Mouse (Mus musculus) limb, embryonic 14.5 days (tissue): ENCODE measurements around the gene 1700001P01Rik. TPM values are rescaled to one million over a fixed set of nuclear protein-coding genes. Genes with fewer than 3 reads are reported as not detected.

ENCODE experiments used
- ATAC-seq: fragments of 200-750 bp; cut with Nextera tagmentation; 2 replicates; pipeline ENCODE4 v1.8.0; 2017; ENCODE audit warnings: low read depth, moderate number of reproducible peaks, moderate TSS enrichment; ENCODE audit not compliant: low FRiP score
- DNase-seq: peaks from one replicate; pipeline ENCODE4 v3.0.0-alpha.2; 2015; ENCODE audit warnings: low spot score
- H3K27ac ChIP-seq: fragments of 300-500 bp; sonication (generic); replicated peaks from 2 replicates; pipeline ENCODE4 v1.5.1; 2014; ENCODE audit warnings: low read depth, mild to moderate bottlenecking, low read length, moderate library complexity, mixed read lengths
- H3K27me3 ChIP-seq: fragments of 300-500 bp; sonication (generic); 2 replicates; pipeline ENCODE4 v1.6.1; 2014; ENCODE audit warnings: low read length, mixed read lengths; ENCODE audit not compliant: control insufficient read depth, insufficient read depth
- H3K36me3 ChIP-seq: fragments of 300-500 bp; sonication (generic); 2 replicates; pipeline ENCODE4 v1.6.1; 2014; ENCODE audit warnings: mild to moderate bottlenecking, low read length, moderate library complexity, mixed read lengths; ENCODE audit not compliant: control insufficient read depth, insufficient read depth
- H3K4me1 ChIP-seq: fragments of 300-500 bp; sonication (generic); 2 replicates; pipeline ENCODE4 v1.6.1; 2014; ENCODE audit warnings: antibody characterized with exemption, low read length, mixed read lengths; ENCODE audit not compliant: control insufficient read depth, insufficient read depth
- H3K4me2 ChIP-seq: fragments of 300-500 bp; sonication (generic); replicated peaks from 2 replicates; pipeline ENCODE4 v1.6.1; 2014; ENCODE audit warnings: low read depth, mild to moderate bottlenecking, low read length, moderate library complexity; ENCODE audit not compliant: severe bottlenecking
- H3K4me3 ChIP-seq: fragments of 300-500 bp; sonication (generic); replicated peaks from 2 replicates; pipeline ENCODE4 v1.5.1; 2014; ENCODE audit warnings: low read length
- H3K9ac ChIP-seq: fragments of 300-500 bp; sonication (generic); 2 replicates; pipeline ENCODE4 v1.6.1; 2014; ENCODE audit warnings: mild to moderate bottlenecking, low read depth, low read length, moderate library complexity; ENCODE audit not compliant: severe bottlenecking
- H3K9me3 ChIP-seq: fragments of 300-500 bp; sonication (generic); 2 replicates; pipeline ENCODE4 v1.6.1; 2016; ENCODE audit warnings: low read length; ENCODE audit not compliant: control insufficient read depth
- POLR2A ChIP-seq: fragments of 200-500 bp; IDR thresholded peaks from 2 replicates; pipeline ENCODE4 v1.8.0; 2012; ENCODE audit warnings: inconsistent platforms, mild to moderate bottlenecking, moderate library complexity, borderline replicate concordance; ENCODE audit not compliant: insufficient read depth, insufficient read length; ENCODE audit errors: extremely low read depth
- WGBS: fragments of 180-500 bp; shearing (Covaris S2); extraction: QIAGEN DNeasy Blood & Tissue Kit; methylation state at CpG from one replicate; pipeline ENCODE4 v1.1.7; 2014; 5-methylcytosine and 5-hydroxymethylcytosine counted together
- polyA plus RNA-seq, 2 experiments: library from polyadenylated mRNA; depleted of rRNA in 1 of 2; stranded (reverse) in 1 of 2; unstranded in 1 of 2; fragments of >200 nt; fragmentation: Nextera tagmentation in 1 of 2; extraction: Ambion mirVana in 1 of 2; gene quantifications; 2 replicates each; pipeline versions ENCODE4 v1.2.1 to v1.2.3; 2012 to 2014

1700001P01Rik gene
- polyA plus RNA-seq, 2 experiments, result 0.34 TPM; not detected in 1

- peaks cover 49% of the 10 kb centered on the region for H3K4me1 ChIP-seq
- no peak for ATAC-seq
Observed at GRCm38 (mm10) chr11:97801409-97802193, 25.9 kb upstream of the 1700001P01Rik start.

DNA sequence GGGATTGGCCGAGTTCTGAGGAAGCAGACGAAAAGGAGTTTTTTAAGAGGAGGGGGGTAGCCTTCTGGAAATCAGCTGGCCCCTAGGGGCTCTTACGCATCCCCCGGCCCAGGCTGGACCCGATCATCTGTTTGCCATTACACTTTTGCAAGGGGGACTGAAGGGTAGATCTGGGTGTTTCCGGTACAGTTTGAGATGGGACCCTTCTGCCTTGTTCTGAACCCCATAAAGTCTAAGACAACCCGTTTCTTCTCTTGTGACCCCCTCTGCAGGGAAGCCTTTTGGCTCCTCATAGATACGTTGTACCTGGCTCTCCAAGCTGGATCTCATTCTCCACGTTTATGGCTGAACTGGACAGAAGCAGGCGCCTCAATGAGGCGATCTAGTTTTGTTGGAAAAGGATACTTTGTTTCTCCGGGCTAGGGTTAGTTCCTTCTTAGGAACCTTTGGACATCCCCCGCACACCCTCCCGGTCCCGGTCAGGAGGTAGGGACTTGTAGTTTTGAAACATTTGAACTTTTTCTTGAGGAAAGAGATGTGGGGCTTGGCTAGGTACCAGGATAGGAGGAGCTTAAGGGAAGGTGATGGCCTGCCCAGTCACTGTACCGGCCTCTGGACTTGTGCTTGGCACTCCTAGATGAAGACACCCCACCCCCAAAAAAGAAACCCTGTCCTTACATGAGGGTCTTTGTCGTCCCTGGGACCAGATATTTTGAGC, 25.1 kb upstream of the 1700001P01Rik start:
- DNase-seq, result no peak

More at GRCm38 (mm10) chr11:97801409-97802193, 25.9 kb upstream of the 1700001P01Rik start:
- peak overlapping the region; percentile 79 for H3K9ac ChIP-seq
- no peaks in the 10 kb centered on the region for H3K9me3 ChIP-seq
- peaks cover 5% of the 10 kb centered on the region for H3K36me3 ChIP-seq
- 0 out of 2 replicates have a peak overlapping the region, but pooled peaks have one; percentile 91 for H3K27ac ChIP-seq
- no peaks in the 10 kb centered on the region for H3K27me3 ChIP-seq
- H3K4me3 ChIP-seq, result peak overlapping the region; percentile 73
- H3K4me2 ChIP-seq, result peak overlapping the region; percentile 63
- no peak for TF ChIP-seq POLR2A
- peak; percentile 53 for DNase-seq
- WGBS, result 24% methylated on average over 8 of the region's 8 CpGs

GRCm38 (mm10) chr11:97799994-97800690, 24.4 kb upstream of the 1700001P01Rik start:
- peak overlapping the region; percentile 91 for H3K27ac ChIP-seq
- TF ChIP-seq POLR2A, result no peak
- H3K27me3 ChIP-seq, result no peaks in the 10 kb centered on the region
- peak overlapping the region; percentile 79 for H3K9ac ChIP-seq
- ATAC-seq (peak; percentile 76), DNase-seq (peak; percentile 63)
- under 1% methylated on average over 25 of the region's 43 CpGs for WGBS
- peaks cover 4% of the 10 kb centered on the region; the same call in 1 of the 2 replicates for H3K36me3 ChIP-seq
- H3K4me3 ChIP-seq, result peak overlapping the region; percentile 73
- H3K9me3 ChIP-seq, result no peaks in the 10 kb centered on the region
- H3K4me1 ChIP-seq, result peaks cover 34% of the 10 kb centered on the region
- H3K4me2 ChIP-seq, result peak overlapping the region; percentile 63

More for the DNA sequence above, 25.1 kb upstream of the 1700001P01Rik start:
- Histone ChIP-seq H3K4me2 (peak overlapping the region; percentile 63), H3K27me3 (no peaks in the 10 kb centered on the region), H3K27ac (peak overlapping the region; percentile 91), H3K4me1 (peaks cover 41% of the 10 kb centered on the region), H3K4me3 (peak overlapping the region; percentile 73), H3K9ac (peak overlapping the region; percentile 79), H3K36me3 (peaks cover 4% of the 10 kb centered on the region; the same call in 1 of the 2 replicates), H3K9me3 (no peaks in the 10 kb centered on the region)
- ATAC-seq, result no peak
- WGBS, result 4% methylated on average over 17 of the region's 17 CpGs
- no peak for TF ChIP-seq POLR2A

DNA sequence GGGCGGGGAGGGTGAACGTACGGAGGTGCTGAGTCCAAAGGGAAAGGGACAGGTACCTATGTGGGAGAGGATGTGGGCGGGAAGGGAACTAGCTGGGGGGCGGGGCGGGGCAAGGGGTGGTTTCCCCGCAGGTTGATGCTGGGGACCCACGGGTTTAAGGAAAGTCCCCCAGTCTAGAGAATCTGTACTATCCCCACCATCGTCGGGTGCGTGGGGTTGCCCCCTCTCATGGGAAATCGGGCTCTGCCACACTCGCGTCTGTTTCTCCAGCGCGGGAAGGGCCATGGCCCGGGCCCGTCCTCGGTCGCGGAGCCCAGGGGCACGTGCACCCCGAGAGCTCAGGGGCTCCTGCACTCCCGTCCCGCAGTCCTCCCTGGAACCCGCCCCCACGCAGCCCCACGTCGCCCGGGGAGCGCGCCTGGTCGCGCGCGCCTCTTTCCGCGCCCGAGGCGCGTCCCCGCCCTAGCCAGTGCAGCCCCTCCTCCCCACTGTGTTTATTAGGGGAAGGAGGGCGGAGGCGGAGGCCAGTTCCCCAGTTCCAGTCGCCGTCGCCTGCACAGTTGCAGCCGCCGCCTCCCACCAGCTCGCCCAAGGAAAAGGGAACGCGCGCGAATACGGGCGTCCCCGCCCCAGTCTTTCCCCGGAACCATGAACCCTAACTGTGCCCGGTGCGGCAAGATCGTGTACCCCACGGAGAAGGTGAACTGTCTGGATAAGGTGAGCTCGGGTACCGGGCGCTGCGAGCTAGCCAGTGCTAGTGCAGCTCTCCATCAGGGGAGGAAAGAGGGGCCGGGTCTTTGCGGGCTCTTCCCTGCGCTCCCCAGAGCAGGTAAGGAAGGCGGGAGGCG, 23.7 kb upstream of the 1700001P01Rik start:
- Histone ChIP-seq H3K36me3 (peaks cover 4% of the 10 kb centered on the region; the same call in 1 of the 2 replicates), H3K4me3 (peak overlapping the region; percentile 73), H3K9me3 (no peaks in the 10 kb centered on the region), H3K4me2 (peak overlapping the region; percentile 63), H3K4me1 (peaks cover 26% of the 10 kb centered on the region), H3K9ac (peak overlapping the region; percentile 79), H3K27ac (peak overlapping the region; percentile 91), H3K27me3 (no peaks in the 10 kb centered on the region)
- peak; percentile 87 for DNase-seq
- ATAC-seq, result peak; percentile 80
- peak; percentile 80; the same call in 1 of the 2 replicates for TF ChIP-seq POLR2A
- WGBS, result 3% methylated on average over 56 of the region's 71 CpGs
